Mouse (Mus musculus) midbrain, embryonic 15.5 days (tissue): ENCODE results near the gene Gzma. TPM values are rescaled to one million over a fixed set of nuclear protein-coding genes. Genes with fewer than 3 reads are reported as not detected.

Source experiments
- ATAC-seq: fragments of 200-750 bp; cut with Nextera tagmentation; replicated peaks from 2 replicates; pipeline ENCODE4 v1.8.0; 2017; ENCODE audit warnings: moderate TSS enrichment
- H3K27ac ChIP-seq: fragments of 300-500 bp; sonication (generic); 2 replicates; pipeline ENCODE4 v1.5.1; 2015; ENCODE audit warnings: mild to moderate bottlenecking, inconsistent platforms
- H3K27me3 ChIP-seq: fragments of 300-500 bp; sonication (generic); replicated peaks from 2 replicates; pipeline ENCODE4 v1.6.1; 2015; ENCODE audit warnings: inconsistent platforms
- H3K36me3 ChIP-seq: fragments of 300-500 bp; sonication (generic); replicated peaks from 2 replicates; pipeline ENCODE4 v1.6.1; 2015; ENCODE audit warnings: inconsistent platforms
- H3K4me1 ChIP-seq: fragments of 300-500 bp; sonication (generic); 2 replicates; pipeline ENCODE4 v1.6.1; 2015; ENCODE audit warnings: inconsistent platforms
- H3K4me2 ChIP-seq: fragments of 300-500 bp; sonication (generic); 2 replicates; pipeline ENCODE4 v1.6.1; 2015; ENCODE audit warnings: inconsistent platforms, mild to moderate bottlenecking, moderate library complexity
- H3K4me3 ChIP-seq: fragments of 300-500 bp; sonication (generic); 2 replicates; pipeline ENCODE4 v1.5.1; 2015; ENCODE audit warnings: mild to moderate bottlenecking, inconsistent platforms
- H3K9ac ChIP-seq: fragments of 300-500 bp; sonication (generic); 2 replicates; pipeline ENCODE4 v1.6.1; 2015; ENCODE audit warnings: mild to moderate bottlenecking, inconsistent platforms
- H3K9me3 ChIP-seq: fragments of 300-500 bp; sonication (generic); 2 replicates; pipeline ENCODE4 v1.6.1; 2016; ENCODE audit warnings: inconsistent platforms
- WGBS: fragments of 180-500 bp; shearing (Covaris S2); methylation state at CpG from one replicate; pipeline ENCODE4 v1.1.7; 2015; ENCODE audit warnings: mixed read lengths; 5-methylcytosine and 5-hydroxymethylcytosine counted together
- polyA plus RNA-seq: library from polyadenylated mRNA; unstranded; fragments of >200 nt; fragmentation: Nextera tagmentation; extraction: Ambion mirVana; gene quantifications from 2 replicates; pipeline ENCODE4 v1.2.1, GENCODE M21; 2015

The Gzma gene
- polyA plus RNA-seq = not detected in 2 replicates

DNA sequence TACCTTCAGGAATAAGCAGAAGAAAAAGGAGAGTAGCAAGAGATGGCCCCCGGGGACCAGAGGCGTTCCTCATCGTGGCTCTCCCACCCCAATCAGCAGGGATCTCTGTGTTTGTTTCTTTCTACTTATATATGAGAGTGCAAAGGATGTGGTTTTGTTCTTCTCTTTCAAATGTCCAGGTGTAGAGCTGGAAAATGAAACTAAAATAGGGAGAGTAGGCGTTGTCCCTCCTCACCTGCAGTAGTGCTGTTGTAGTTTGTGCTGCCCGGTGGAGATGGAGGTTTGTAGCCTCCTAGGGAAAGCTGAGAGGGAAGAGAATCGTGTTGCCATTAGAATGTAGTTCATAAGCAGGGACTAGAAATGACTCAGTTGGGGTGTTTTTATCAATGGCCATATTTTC is at the start of gene Gzma:
TSS of gene Gzma (minus strand) at position 103 of the 400 bp plus-strand sequence.
- Histone ChIP-seq H3K9me3 (no peaks in the 10 kb centered on the region), H3K27ac (no peak within 1 kb of the TSS), H3K27me3 (no peaks in the 10 kb centered on the region), H3K36me3 (no peaks in the 10 kb centered on the region), H3K4me2 (no peak within 1 kb of the TSS), H3K9ac (no peak within 1 kb of the TSS), H3K4me3 (no peak within 1 kb of the TSS), H3K4me1 (no peaks in the 10 kb centered on the region)
- 91% methylated on average over 6 of the region's 6 CpGs for WGBS
- no peak for ATAC-seq

DNA sequence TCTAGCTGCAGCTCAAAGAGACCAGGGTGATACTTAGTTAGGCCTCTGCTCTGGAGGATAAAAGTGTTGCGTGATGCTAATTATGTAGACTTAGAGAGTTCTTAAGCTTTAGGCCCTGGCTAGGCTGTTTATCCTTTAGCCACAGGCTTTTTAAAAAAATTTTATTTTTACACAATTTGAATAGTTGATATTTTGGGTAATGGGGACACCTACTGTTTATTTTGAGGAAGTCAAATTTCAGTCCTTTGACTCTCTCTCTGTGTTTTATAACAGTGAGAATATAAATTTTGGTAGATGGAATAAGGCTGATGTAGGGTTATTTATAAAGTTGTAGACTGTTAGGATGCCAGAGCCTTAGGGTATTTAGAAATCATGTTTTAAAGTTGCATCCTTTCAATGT is 38.8 kb upstream of the Gzma start:
- Histone ChIP-seq H3K27ac (no peak overlapping the region), H3K9me3 (no peaks in the 10 kb centered on the region), H3K4me1 (no peaks in the 10 kb centered on the region), H3K4me3 (no peak overlapping the region), H3K36me3 (no peaks in the 10 kb centered on the region), H3K27me3 (no peaks in the 10 kb centered on the region), H3K9ac (no peak overlapping the region), H3K4me2 (no peak overlapping the region)
- ATAC-seq = no peak
- 79% methylated on average over 1 of the region's 1 CpGs for whole genome bisulfite sequencing

DNA sequence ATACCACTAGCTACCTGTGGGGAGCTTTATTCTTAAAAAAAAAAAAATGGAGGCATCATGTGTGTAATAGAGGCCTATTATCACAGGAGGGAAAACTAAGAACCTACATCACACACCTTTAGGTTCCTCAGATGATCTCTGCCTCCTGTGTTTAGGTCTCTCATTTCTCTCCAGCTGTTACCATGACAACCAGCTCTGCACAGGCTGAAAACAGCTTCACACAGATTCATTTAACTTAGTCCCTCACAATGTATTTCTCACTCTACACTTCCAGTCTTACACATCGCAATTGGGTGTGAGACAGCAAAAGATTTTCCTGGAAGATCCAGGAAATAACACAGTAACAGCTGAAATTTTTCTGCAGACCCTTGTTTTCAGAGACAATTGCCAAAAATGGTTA is 29.2 kb upstream of the Gzma start:
- Histone ChIP-seq H3K27ac (peak overlapping the region; percentile 54; the same call in 1 of the 2 replicates), H3K4me2 (no peak overlapping the region), H3K4me1 (0 out of 2 replicates have a peak, but pooled peaks cover 2% of the 10 kb centered on the region), H3K9ac (no peak overlapping the region), H3K36me3 (no peaks in the 10 kb centered on the region), H3K4me3 (no peak overlapping the region), H3K27me3 (no peaks in the 10 kb centered on the region), H3K9me3 (no peaks in the 10 kb centered on the region)
- WGBS = 65% methylated on average over 1 of the region's 1 CpGs
- peak; percentile 95 for ATAC-seq

DNA sequence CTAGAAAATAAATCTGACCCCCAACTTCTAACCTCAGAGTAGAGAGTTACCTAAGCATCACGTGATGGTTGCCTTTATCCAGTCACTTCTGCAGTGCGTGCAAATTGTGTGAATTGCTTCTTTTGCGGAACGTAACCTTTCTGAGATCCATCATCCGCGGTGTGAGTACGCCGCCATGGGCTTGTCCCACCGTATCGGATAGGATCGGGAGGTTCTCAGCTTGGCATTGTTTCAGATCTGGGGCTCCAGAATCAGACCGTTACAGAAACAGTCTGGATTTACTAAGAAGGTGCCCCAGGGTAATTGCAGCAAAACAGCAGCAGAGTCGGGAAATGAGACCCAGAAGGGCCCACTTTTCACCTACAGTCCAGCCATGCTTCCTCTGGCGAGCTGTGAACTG is 20.5 kb upstream of the Gzma start:
- H3K9ac ChIP-seq = no peak overlapping the region
- no peak for ATAC-seq
- no peaks in the 10 kb centered on the region for H3K9me3 ChIP-seq
- no peak overlapping the region for H3K27ac ChIP-seq
- no peaks in the 10 kb centered on the region for H3K27me3 ChIP-seq
- no peak overlapping the region for H3K4me3 ChIP-seq
- H3K4me2 ChIP-seq = no peak overlapping the region
- H3K4me1 ChIP-seq = no peaks in the 10 kb centered on the region
- H3K36me3 ChIP-seq = no peaks in the 10 kb centered on the region
- WGBS = 90% methylated on average over 14 of the region's 14 CpGs

DNA sequence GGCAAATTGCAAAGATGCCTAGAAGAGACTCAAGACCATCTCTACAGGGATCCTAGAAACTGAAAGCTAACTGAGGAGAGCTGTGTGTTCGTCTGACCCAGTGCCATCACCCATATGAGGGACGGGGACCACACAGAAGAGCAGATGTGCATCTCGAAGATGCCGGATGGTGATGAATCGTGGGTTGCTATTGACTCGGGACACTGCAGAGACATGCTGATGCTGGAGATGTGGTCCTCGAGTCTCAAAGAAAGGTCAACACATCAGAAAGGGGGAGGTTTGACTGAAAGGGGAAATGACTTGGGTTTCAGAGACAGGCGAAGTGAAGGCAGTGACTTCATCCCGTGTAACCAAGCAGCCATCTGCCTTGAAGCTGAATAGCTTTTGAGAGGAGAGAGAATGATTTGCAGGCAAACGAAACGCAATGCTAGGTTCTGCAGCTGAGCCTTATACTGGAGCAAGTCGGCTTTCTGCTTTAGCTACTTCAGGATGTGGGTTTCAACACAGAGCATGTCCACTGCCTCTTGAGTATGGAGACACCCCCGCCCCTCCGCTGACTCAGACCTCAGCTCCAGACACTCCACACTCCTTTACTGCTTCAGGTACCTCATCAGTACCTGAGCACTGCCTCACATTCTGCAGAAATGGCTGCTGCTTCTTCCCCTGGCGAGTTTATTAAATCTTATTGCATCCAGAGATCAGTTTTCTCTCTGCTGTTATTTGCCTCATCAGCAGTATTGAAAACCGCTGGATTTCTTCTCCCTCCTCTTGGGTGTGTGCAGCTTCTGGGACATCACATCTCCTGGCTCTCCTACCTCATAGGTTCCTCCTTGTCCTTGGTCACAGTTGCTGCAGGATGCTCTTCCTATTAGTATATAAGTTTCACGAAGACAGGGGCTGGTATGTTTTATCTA is 19.8 kb upstream of the Gzma start:
- 90% methylated on average over 17 of the region's 17 CpGs for WGBS
- no peaks in the 10 kb centered on the region for H3K4me1 ChIP-seq
- H3K9me3 ChIP-seq = no peaks in the 10 kb centered on the region
- no peak overlapping the region for H3K9ac ChIP-seq
- ATAC-seq = no peak
- H3K4me3 ChIP-seq = no peak overlapping the region
- H3K27ac ChIP-seq = no peak overlapping the region
- no peaks in the 10 kb centered on the region for H3K36me3 ChIP-seq
- H3K4me2 ChIP-seq = no peak overlapping the region
- no peaks in the 10 kb centered on the region for H3K27me3 ChIP-seq

DNA sequence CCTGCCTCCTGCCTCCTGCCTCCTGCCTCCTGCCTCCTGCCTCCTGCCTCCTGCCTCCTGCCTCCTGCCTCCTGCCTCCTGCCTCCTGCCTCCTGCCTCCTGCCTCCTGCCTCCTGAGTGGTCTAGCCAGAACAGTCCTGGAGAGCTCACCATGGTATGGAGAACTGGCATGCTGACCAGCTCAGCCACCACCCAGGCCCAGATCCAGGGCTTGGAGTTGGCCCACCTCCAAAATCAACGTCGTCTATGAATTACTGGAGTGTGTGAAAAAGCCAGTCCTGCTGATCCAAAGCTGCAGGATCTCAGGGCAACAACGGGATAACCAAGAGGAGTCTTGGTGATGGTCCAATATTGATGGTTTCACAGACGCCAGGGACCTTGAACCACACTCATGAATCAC is 18.2 kb upstream of the Gzma start:
- H3K9ac ChIP-seq = no peak overlapping the region
- H3K4me3 ChIP-seq = no peak overlapping the region
- no peaks in the 10 kb centered on the region for H3K27me3 ChIP-seq
- H3K4me1 ChIP-seq = no peaks in the 10 kb centered on the region
- 70% methylated on average over 4 of the region's 4 CpGs for WGBS
- H3K36me3 ChIP-seq = no peaks in the 10 kb centered on the region
- no peak overlapping the region for H3K4me2 ChIP-seq
- no peak for ATAC-seq
- no peaks in the 10 kb centered on the region for H3K9me3 ChIP-seq
- H3K27ac ChIP-seq = no peak overlapping the region

DNA sequence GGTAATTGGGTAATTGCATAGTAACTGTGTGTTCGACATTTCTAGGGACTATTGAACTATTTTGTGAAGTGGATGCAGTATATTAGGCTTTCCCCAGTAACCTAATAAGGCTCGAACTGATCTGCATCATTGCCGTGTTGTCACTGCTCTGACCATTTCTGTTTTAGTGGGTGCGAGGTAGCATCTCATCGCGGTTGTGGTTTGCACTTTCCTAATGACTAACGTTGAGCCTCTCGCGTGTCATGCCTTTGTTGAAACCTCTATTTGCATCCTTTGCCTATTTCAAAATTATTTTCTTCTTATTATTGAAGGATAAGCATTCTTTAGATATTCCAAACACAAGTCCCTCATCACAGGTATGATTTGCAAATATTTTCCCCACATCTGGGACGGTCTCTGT is 4.0 kb upstream of the Gzma start:
- Histone ChIP-seq H3K36me3 (no peaks in the 10 kb centered on the region), H3K9ac (no peak overlapping the region), H3K4me1 (no peaks in the 10 kb centered on the region), H3K9me3 (no peaks in the 10 kb centered on the region), H3K27ac (no peak overlapping the region), H3K4me2 (no peak overlapping the region), H3K4me3 (no peak overlapping the region), H3K27me3 (no peaks in the 10 kb centered on the region)
- WGBS = 91% methylated on average over 10 of the region's 10 CpGs
- no peak for ATAC-seq

DNA sequence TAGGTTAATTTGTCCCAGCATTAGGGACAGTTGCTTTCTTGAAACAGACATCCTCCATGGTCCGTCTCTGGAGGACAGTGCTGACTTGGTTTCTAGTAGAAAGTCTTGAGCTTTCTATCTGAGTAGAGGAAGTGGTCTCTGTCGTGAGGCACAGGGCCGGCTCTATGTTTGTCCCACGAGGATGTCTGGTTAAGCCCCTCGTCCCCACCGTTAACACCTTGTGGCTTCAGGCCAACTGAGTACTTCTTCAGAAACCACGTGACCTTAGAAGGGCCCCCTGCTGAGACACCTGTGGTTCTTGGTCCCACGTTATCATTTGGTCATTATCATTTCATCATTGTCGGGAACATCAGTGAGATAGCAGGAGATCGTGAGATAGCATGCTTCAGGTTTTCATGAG is 1.0 kb upstream of the Gzma start:
- WGBS = 80% methylated on average over 10 of the region's 10 CpGs
- ATAC-seq = no peak

DNA sequence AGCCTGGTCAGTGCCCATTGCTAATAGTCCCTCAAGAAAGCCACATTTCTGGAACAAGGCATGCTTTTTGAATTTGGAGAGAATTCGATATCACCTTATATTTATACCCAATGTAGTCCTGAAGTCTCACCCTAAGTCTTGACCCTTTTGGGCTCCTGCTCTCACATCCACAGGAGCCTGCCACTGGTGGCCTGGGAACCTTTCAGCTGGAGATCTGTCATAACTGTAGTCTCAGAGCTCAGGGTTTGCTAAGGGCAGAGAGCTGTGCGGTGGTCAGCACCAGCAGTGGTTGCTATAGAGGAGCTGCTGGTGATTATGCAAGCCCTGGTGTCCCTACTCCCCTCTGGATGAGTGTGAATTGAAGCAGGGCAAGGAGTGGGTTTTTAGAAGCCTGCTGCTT is 2.4 kb downstream of the Gzma start:
- no peak for ATAC-seq
- WGBS = 94% methylated on average over 2 of the region's 2 CpGs
- H3K9me3 ChIP-seq = no peaks in the 10 kb centered on the region
- H3K4me2 ChIP-seq = no peak overlapping the region
- no peaks in the 10 kb centered on the region for H3K27me3 ChIP-seq
- no peaks in the 10 kb centered on the region for H3K36me3 ChIP-seq
- no peak overlapping the region for H3K9ac ChIP-seq
- H3K27ac ChIP-seq = no peak overlapping the region
- H3K4me3 ChIP-seq = no peak overlapping the region
- H3K4me1 ChIP-seq = no peaks in the 10 kb centered on the region

More for the DNA sequence above, 1.0 kb upstream of the Gzma start:
- no peaks in the 10 kb centered on the region for H3K9me3 ChIP-seq
- H3K4me3 ChIP-seq = no peak overlapping the region
- H3K9ac ChIP-seq = no peak overlapping the region
- H3K27ac ChIP-seq = no peak overlapping the region
- no peaks in the 10 kb centered on the region for H3K4me1 ChIP-seq
- no peaks in the 10 kb centered on the region for H3K36me3 ChIP-seq
- H3K4me2 ChIP-seq = no peak overlapping the region
- H3K27me3 ChIP-seq = no peaks in the 10 kb centered on the region

DNA sequence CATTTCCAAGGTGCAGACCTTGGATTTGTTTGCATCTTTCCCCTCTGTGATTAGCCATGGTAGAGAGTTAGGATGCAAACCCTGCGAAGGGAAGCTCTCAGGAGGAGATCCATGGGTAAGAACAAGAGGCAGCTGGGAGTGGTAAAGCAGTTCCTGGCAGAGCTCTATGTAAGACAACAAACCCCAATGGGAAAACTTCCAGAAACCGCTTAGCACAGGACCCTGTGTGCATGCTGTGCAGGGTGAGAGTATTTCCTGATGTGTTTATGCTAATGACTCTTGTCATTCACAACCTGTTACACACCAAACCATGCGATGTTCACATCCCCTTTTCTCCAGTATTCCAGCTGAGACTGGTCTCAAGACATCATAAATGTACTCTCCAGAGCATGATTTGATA is 3.8 kb downstream of the Gzma start:
- Histone ChIP-seq H3K4me3 (no peak overlapping the region), H3K9me3 (no peaks in the 10 kb centered on the region), H3K36me3 (no peaks in the 10 kb centered on the region), H3K9ac (no peak overlapping the region), H3K27me3 (no peaks in the 10 kb centered on the region), H3K4me1 (no peaks in the 10 kb centered on the region), H3K27ac (no peak overlapping the region), H3K4me2 (no peak overlapping the region)
- whole genome bisulfite sequencing = 71% methylated on average over 3 of the region's 3 CpGs
- no peak for ATAC-seq

DNA sequence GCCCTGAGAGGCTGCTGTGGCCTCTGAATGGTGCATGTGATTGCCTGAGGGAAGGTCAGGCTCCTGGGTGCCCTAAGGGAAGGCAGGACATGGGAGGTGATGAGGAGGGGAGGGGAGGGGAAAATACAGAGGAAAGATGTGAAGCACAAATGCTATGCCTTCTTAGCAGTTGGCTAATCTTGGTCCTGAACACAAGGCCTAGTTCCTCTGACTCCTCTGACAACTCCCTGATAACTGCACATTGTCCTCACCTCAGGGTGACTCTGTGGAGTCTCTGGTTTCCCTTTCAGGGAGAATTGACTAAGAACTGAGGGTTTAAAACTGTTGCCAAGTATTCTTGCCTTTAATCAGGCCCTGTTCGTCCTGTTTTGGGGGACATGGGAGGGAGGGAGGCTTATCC is 6.2 kb downstream of the Gzma start:
- Histone ChIP-seq H3K9ac (no peak overlapping the region), H3K4me1 (no peaks in the 10 kb centered on the region), H3K27ac (no peak overlapping the region), H3K27me3 (no peaks in the 10 kb centered on the region), H3K36me3 (no peaks in the 10 kb centered on the region), H3K4me3 (no peak overlapping the region), H3K9me3 (no peaks in the 10 kb centered on the region), H3K4me2 (no peak overlapping the region)
- 30% methylated on average over 1 of the region's 1 CpGs for WGBS
- no peak for ATAC-seq

DNA sequence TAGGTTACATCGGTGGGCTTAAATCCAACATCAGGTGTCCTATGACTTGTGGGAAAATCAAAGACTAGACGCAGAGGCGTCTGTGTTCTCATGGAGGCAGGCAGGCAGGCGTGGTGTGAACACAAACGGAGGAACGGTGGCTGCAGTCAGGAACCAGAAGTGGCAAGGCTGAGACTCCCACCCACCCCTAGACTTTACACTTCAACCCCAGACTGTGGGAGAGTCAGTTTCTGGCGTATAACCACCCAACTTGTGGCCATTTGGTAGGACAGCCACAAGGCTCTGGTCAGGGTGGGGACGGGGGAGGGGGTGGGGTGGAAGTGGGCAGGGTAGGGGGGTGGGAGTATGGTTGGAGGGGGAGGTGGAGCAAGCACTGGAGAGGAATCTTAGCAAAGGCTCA is 10.3 kb downstream of the Gzma start:
- Histone ChIP-seq H3K4me1 (no peaks in the 10 kb centered on the region), H3K9ac (no peak overlapping the region), H3K4me2 (no peak overlapping the region), H3K36me3 (no peaks in the 10 kb centered on the region), H3K27ac (no peak overlapping the region), H3K4me3 (no peak overlapping the region), H3K27me3 (no peaks in the 10 kb centered on the region), H3K9me3 (no peaks in the 10 kb centered on the region)
- 91% methylated on average over 8 of the region's 8 CpGs for WGBS
- no peak for ATAC-seq
